Mouse (Mus musculus): ENCODE measurements at regions not wholly inside any gene's neighbourhood (a gene's known extent, or its start where the extent isn't known, plus 50 kb on each side); places are given as distances from the start of the nearest gene placed in this dataset.

- TF ChIP-seq POLR2A (IDR thresholded peaks at IDR 0.05; ENCODE audit: extremely low read depth, insufficient read depth, low read length) = no peak
- TF ChIP-seq CTCF (IDR thresholded peaks at IDR 0.05; ENCODE audit: extremely low read depth, insufficient read depth, low read length) = no peak
Observed at GRCm38 (mm10) chr16:90571107-90571506, 156.1 kb downstream of the Mis18a start.
